Mouse (Mus musculus) Patski (cell line): ENCODE measurements at regions not wholly inside any gene's neighbourhood (a gene's known extent, or its start where the extent isn't known, plus 50 kb on each side); places are given as distances from the start of the nearest gene placed in this dataset.

Experiments used
- ATAC-seq: fragments of 100-300 bp; one replicate; pipeline ENCODE4 v1.8.0; 2021
- CTCF ChIA-PET: fragments of 350-600 bp; sonication (Branson Sonifier 250); formaldehyde crosslinking; loops from one replicate; lab custom pipeline; 2022; ENCODE audit warnings: inconsistent platforms; lab: Charles Lee
- POLR2A ChIA-PET: fragments of 350-600 bp; sonication (Branson Sonifier 250); formaldehyde crosslinking; loops from one replicate; lab custom pipeline; 2022; ENCODE audit warnings: antibody characterized with exemption, inconsistent platforms; lab: Charles Lee
- DNase-seq: peaks from one replicate; pipeline ENCODE4 v3.0.0-alpha.2; 2011; ENCODE audit warnings: low read depth, low spot score
- H3K27me3 ChIP-seq: fragments of 371-371 bp; one replicate; pipeline ENCODE4 v1.5.1; 2021
- CTCF ChIP-seq: fragments of 100-300 bp; IDR thresholded peaks from one replicate; pipeline ENCODE4 v1.5.1; 2021
- in situ Hi-C: fragments of 300-500 bp; cut with MboI; formaldehyde crosslinking; loops from 3 replicates; pipeline ENCODE4 v1.11.1; 2018; ENCODE audit warnings: low pct_unique_long_range_greater_than_20kb, mixed read lengths

DNA sequence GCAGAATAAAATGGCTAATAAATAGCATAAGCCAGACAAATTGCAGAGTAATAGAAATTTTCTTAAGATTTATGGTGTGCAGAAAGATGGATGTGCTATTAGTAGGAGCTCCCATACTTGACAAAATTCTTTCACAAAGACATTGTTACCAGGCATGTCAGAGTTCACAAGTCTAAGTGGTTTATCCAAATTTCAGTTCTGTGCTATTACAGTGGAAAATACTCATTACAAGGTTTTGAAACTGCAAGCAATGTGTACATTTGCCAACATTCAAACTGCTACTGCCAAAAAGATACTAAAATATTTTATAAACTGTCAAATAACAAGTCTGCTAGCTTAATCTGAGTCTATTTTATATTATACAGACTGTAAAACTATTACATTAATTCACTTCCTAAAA is 1550.2 kb upstream of the Acvr2a start:
- POLR2A ChIA-PET: no interaction called here
- CTCF ChIA-PET: no interaction called here
- no peak for TF ChIP-seq CTCF
- no peak for ATAC-seq
- in situ Hi-C loops: no loop called here
- H3K27me3 ChIP-seq: peaks cover 6% of the 10 kb centered on the region
- no peak for DNase-seq

DNA sequence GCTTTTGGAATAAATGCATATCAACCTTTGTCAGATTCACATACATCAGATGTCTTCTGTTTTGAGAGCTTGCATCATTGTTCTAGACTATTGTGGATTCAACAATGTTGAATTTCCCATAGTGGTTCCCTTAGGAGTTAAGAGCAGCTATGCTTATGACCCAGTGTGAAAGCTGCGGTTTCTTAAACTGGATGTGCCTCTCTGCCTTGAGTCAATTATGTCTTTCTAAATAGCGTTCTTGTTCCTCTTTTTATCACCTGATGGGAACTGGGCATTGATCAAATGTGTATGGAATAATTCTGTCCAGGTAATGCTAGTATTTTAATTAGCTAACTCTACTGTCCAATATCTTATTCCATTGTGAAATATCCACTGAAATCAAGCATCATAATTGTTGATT is 1548.0 kb upstream of the Acvr2a start:
- in situ Hi-C loops: no loop called here
- POLR2A ChIA-PET: no interaction called here
- CTCF ChIA-PET: no interaction called here
- DNase-seq (no peak), ATAC-seq (no peak)
- no peak for TF ChIP-seq CTCF
- H3K27me3 ChIP-seq: peaks cover 6% of the 10 kb centered on the region

DNA sequence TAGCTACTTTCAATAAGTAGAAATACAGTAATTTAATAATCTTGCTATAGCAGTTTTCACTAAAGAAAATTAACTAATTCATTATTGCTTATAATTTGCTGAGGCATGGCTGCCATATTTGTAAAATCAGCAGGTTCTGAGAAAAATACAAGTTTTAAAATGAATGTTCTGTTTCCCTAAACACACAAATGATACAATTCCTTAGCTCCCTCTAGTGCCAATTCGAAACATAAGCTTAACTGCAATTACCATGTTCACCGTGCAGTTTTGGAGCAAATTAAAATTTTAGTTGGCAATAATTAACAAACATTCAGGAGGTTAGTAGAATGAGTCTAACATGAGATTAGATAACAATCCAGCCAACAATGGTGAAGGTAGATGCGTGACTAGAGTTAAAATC is 1518.4 kb upstream of the Acvr2a start:
- no peak for ATAC-seq
- no peak for DNase-seq
- CTCF ChIA-PET: no interaction called here
- in situ Hi-C loops: no loop called here
- TF ChIP-seq CTCF: peak; percentile 33
- POLR2A ChIA-PET: no interaction called here
- H3K27me3 ChIP-seq: peaks cover 14% of the 10 kb centered on the region

DNA sequence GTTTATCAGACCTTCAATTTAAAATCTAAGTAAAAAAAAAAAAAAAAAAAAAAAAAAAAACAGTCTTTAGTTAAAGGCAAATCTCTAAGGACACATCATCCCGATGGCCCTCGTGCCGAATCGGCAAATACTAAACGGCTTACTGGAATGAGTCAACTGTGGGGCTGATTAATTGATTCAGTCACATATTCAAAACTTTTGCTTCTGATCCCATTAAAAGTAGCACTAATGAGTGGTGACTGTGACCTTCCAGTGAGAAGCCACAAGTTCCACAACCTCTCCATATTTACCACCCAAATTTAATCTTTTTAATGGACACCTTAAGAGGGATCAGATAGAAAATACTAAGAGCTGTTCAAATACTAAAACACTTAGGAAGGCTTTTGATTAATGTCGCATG is 1511.9 kb upstream of the Acvr2a start:
- ATAC-seq: no peak

DNA sequence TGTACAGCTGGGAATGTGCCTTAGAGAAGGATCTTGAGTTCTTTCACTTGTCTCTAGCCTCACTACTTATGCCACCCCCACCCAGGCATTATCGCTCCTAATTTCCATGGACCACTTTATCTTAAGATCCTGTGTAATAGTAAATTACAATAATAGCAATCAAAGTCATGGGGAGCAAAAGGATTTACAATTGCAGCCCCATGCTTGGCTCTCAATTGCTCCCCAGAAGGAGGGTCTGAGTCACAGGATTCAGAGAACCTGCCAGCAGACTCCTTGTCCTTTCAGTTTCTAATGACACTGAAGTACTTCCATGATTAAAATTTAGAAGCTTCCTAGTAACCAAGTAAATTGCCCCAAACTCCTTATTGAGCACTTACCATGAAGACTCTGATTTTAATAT is 1483.3 kb upstream of the Acvr2a start:
- CTCF ChIA-PET: interaction anchor here (0.9 kb wide), 1 partner anchor 9 kb away, joined by 4 read pairs; no protein-coding TSS in a partner anchor
- in situ Hi-C loops: no loop called here
- peaks cover 17% of the 10 kb centered on the region for H3K27me3 ChIP-seq
- no peak for ATAC-seq
- no peak for DNase-seq
- TF ChIP-seq CTCF: no peak
- POLR2A ChIA-PET: no interaction called here

More for the DNA sequence above, 1511.9 kb upstream of the Acvr2a start:
- DNase-seq: no peak
- no peak for TF ChIP-seq CTCF
- peaks cover 16% of the 10 kb centered on the region for H3K27me3 ChIP-seq
- ChIA-PET POLR2A (no interaction called here), CTCF (no interaction called here)
- in situ Hi-C loops: no loop called here

DNA sequence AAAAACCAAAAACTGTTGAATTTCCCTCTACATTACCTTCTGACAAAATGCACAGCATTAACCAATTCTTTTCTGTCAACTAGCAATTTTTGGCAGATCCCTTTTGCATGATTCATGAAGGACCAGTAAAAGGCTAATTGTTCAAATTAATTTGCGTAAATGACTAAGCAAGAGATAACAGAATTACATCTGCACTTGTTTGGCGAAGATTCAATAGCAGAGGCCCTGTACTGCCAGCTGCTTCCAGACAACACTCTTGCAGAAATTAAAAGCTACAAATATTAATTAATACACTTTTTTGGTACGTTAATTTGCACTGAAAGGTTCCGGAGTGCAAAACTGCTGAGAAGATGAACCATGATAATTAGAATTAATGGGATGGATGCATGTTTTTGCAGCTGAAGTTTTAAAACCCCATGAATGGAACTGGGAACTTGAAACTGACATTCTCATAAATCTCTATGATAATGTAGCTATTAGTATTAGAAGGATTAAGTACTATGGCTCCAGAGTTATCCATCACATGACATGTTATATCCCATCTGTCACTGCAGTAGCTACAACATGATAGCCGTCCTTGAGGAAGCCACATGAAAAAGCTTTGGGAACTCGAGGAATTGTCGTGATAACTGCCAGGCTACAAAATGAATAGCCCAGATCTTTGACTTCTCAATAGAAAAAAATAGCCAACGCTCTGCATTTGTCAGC is 1479.3 kb upstream of the Acvr2a start:
- in situ Hi-C loops: no loop called here
- TF ChIP-seq CTCF: no peak
- no peak for ATAC-seq
- CTCF ChIA-PET: no interaction called here
- DNase-seq: no peak
- peaks cover 11% of the 10 kb centered on the region for H3K27me3 ChIP-seq
- POLR2A ChIA-PET: no interaction called here

DNA sequence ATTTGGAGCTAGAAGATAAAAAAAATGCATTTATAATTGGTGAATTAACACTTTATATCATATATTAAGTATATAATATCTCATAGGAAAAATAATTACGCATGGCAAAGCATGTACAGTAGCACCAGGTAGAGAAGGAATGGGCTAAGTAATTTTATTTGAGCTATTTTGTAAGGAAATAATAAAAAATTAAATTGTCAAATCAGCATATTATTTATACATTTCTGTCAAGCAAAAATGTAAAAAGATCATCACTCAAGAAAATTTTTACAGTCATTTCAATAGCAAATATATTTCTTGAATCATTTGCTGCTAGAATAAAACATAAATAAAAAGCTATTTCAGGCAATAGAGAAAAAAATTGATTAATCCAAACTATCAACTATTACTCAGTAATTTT is 1450.4 kb upstream of the Acvr2a start:
- in situ Hi-C loops: no loop called here
- ChIA-PET CTCF (no interaction called here), POLR2A (no interaction called here)
- TF ChIP-seq CTCF: no peak
- ATAC-seq: no peak
- H3K27me3 ChIP-seq: no peaks in the 10 kb centered on the region
- DNase-seq: no peak

DNA sequence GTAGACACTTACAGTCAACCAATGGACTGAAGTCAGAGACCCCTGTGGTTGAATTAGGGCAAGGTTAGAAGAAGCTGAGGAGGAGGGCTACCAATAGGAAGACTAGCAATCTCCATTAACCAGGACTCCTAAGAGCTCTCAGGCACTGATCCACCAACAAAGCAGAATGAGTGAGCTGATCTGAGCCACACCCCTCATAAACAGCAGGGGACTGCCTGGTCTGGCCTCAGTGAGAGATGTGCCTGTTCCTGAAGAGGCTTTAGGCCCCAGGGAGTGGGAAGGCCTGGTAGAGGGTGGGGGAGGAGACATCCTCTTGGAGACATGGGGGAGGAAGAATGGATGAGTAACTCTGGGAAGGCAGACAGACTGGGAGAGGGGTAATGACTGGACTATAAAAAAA is 1445.6 kb upstream of the Acvr2a start:
- no peak for ATAC-seq
- CTCF ChIA-PET: no interaction called here
- POLR2A ChIA-PET: no interaction called here
- DNase-seq: no peak
- in situ Hi-C loops: no loop called here
- no peak for TF ChIP-seq CTCF
- no peaks in the 10 kb centered on the region for H3K27me3 ChIP-seq
